Mouse (Mus musculus) T-helper 17 cell (primary cell): ENCODE data around the gene Mylk2.

Experiments
- in situ Hi-C, 2 experiments: fragments of 300-600 bp; cut with MboI, MseI; formaldehyde crosslinking; loops; 1 replicate in 1 of 2; 2 replicates in 1 of 2; pipeline ENCODE4 v1.15.1; 2025; ENCODE audit warnings: high pct_unique_total_duplicates in 2 of 2

Gene Mylk2

GRCm38 (mm10) chr2:152941776-152942175 is 30.6 kb downstream of the Mylk2 start:
- in situ Hi-C loops, result loop anchor here in 1 of 2 experiments (5.0 kb wide), 1 partner anchor 99 kb away; no protein-coding TSS in a partner anchor

DNA sequence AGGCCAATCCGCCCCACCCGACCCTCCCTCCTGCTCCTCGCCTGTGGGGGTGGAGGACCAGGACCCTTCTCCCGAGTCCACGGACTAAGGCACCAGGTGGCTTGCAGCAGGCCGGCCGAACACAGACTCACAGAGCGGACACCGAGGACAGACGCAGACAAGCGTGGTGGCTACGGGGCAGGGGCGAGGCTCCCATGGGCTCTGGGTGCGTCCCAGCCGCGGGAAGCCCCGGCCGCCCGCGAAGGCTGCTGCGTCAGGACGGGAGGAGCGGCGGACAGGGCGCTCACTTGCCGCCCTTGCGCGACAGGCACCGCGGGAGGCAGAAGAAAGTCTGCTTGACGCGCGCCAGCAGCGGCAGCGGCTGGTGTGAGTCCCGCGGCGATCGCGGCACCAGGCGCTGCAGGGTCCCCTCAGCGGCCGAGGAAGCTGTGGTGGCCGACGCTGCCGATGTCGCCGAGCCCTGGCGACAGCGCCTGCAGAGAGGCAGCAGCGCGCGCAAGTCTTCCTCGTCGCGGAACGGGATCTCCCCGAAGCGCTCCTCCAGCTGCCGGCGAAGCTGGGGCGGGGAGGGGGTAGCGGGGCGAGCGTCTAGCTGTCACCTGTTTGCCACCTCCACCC is 31.9 kb downstream of the Mylk2 start:
- in situ Hi-C loops, result loop anchor here in 1 of 2 experiments (5.0 kb wide), 1 partner anchor 101 kb away; no protein-coding TSS in a partner anchor

GRCm38 (mm10) chr2:152943568-152943967 is 32.4 kb downstream of the Mylk2 start:
- in situ Hi-C loops, result loop anchor here in 1 of 2 experiments (5.0 kb wide), 1 partner anchor 101 kb away; no protein-coding TSS in a partner anchor

DNA sequence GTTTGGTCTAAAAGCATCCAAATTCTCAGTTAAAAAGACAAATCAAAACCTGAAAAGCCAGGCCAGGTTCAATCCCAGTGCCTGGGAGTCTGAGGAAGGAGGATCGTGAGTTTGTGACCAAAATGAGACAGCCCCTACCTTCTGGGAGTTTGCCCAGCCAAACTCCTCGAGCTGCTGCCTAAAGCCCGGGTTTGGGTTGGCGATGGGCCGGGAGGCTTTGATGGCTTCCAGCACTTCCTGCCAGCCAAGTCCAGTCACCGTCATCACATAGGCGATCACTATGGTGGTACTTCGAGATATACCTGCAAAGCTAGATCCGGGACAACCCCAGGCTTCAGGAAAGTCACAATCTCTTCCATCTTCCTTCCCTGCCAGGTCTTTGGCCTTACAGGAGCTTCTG is 32.9 kb downstream of the Mylk2 start:
- in situ Hi-C loops, result loop anchor here in 1 of 2 experiments (5.0 kb wide), 1 partner anchor 102 kb away; no protein-coding TSS in a partner anchor

DNA sequence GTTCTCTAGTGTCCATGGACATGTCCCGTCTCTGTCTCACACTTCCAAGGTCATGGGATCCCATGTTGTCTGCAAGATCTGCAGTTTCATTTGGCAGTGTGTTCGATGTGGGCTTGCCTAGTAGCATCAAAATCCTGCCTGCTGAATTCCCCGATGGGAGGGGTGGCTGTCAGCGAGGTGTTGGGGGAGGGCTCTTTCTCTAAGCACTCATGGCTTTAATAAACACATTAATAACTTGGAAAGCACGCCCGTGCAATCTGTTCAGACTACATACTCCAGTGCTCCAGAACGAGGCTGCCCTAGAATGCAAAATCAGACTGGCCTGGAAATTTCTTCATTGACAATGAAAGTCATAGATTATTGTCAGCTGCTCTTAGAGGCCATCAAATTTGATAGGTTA is 35.9 kb downstream of the Mylk2 start:
- in situ Hi-C loops, result no loop called here

GRCm38 (mm10) chr2:152948438-152949020 is 37.4 kb downstream of the Mylk2 start:
- in situ Hi-C loops, result no loop called here

GRCm38 (mm10) chr2:152950358-152951064 is 39.4 kb downstream of the Mylk2 start:
- in situ Hi-C loops, result no loop called here

DNA sequence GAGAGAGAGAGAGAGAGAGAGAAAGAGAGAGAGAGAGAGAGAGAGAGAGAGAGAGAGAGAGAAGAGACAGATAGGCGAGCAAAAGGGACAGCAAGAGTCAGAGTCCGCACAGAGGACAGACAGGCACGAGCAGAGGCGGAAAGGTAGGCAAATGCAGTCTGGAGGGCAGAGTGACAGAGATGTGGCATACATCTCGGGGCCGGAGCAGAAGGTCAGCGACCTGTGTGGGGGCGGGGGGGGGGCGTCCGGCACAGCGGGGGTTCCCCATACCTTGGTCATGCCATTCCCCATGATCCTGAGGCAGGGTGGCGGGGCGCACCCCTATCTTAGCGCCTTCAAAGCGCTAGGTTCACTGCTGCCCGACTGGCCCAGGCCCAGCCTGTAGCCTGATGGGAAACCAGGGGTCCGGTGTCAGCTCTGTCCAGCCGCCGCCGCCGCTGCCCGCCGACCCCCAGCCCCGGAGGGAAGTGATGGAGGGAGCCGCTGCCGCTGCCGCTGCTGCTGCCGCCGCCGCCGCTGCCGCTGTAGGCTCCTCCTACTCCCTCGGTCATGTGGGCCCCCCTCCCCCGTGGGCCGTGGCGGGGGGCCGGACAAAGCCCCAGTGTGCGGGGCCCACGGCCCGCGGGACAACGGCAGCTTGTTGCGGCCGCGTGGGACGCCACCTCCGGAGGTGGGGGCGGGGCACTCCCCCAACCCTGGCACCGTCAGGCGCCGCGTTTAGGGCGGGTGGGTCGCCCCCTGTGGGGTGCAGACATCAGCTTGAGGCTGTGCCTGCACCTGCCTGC is 40.1 kb downstream of the Mylk2 start, which contains the start of gene Dusp15:
Dusp15 (minus strand) TSS at position 634 of the 785 bp plus-strand sequence.
- in situ Hi-C loops, result no loop called here

GRCm38 (mm10) chr2:152951850-152952720 is 40.9 kb downstream of the Mylk2 start:
- in situ Hi-C loops, result no loop called here

- in situ Hi-C loops, result no loop called here
Observed at GRCm38 (mm10) chr2:152958116-152958515, 47.0 kb downstream of the Mylk2 start.

- in situ Hi-C loops, result no loop called here
Observed at GRCm38 (mm10) chr2:152962091-152962793, 51.1 kb downstream of the Mylk2 start, which contains the start of gene Ttll9. Gene Ttll9 (plus strand): TSS chr2:152962485.

DNA sequence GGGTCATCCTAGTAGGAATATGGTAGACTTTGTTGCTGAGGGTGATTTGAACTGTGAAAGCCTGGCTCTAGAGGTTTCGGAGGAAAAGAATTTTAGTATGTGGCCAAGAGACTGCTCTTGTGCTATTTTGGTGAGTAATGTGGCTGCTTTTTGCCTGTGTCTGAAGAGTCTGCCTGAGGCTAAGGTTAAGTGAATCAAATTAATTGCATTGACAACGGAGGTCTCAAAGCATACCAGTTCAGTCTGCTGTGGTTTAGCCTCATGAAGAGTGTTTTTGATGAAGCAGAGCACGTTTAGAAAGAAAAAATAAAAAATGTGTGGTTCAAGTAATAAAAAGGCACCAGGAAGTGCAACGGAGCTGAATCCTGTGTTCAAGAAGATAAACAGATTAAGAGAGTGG is 54.4 kb downstream of the Mylk2 start:
- in situ Hi-C loops, result no loop called here
